Mouse (Mus musculus) adrenal gland, postnatal 25 days (tissue): ENCODE data around the gene Hmgcs1. TPM values are rescaled to one million over a fixed set of nuclear protein-coding genes. Genes with fewer than 3 reads are reported as not detected.
"Not testable (repeated sequence)": the region's sequence is repeated elsewhere in the genome, so short reads cannot be mapped to it uniquely, and the experiment has no call there.

Source experiments
- DNase-seq: peaks from one replicate; pipeline ENCODE4 v3.0.0; 2021; ENCODE audit warnings: mixed read lengths
- long read RNA-seq: library from polyadenylated mRNA; stranded (forward); transcript quantifications from one replicate; pipeline ENCODE4 v2.0.0, GENCODE M21; 2021
- total RNA-seq: library from RNA; stranded (reverse); gene quantifications from 2 replicates; pipeline ENCODE4 v1.2.3, GENCODE M21; 2021

Hmgcs1 gene
- total RNA-seq: 548 and 767 TPM in 2 replicates
- long read RNA-seq, transcript Hmgcs1-201 (10 exons, 3,245 nt): major isoform, 420 of 763 reads
- long read RNA-seq, transcript Hmgcs1-202 (11 exons, 3,464 nt): minor isoform, 244 of 763 reads
- long read RNA-seq, partial matches to known transcripts: 45 of 763 reads
- long read RNA-seq, other reads (novel, unspliced or antisense): 54 of 763 reads

GRCm38 (mm10) chr13:119690039-119690728 lies at the start of gene Hmgcs1:
Gene Hmgcs1 (plus strand): TSS chr13:119690379.
- peak; percentile 98 for DNase-seq

GRCm38 (mm10) chr13:119640504-119640903 lies 49.7 kb upstream of the Hmgcs1 start:
- DNase-seq: no peak

- DNase-seq: no peak
Measured at GRCm38 (mm10) chr13:119641145-119641544, 49.0 kb upstream of the Hmgcs1 start.

GRCm38 (mm10) chr13:119644769-119645168 lies 45.4 kb upstream of the Hmgcs1 start:
- no peak for DNase-seq

- DNase-seq: no peak
Measured at GRCm38 (mm10) chr13:119646511-119646910, 43.7 kb upstream of the Hmgcs1 start.

GRCm38 (mm10) chr13:119648891-119649698 lies 41.1 kb upstream of the Hmgcs1 start:
- DNase-seq: no peak

GRCm38 (mm10) chr13:119649699-119650046 lies 40.5 kb upstream of the Hmgcs1 start:
- no peak for DNase-seq

GRCm38 (mm10) chr13:119654734-119655133 lies 35.4 kb upstream of the Hmgcs1 start:
- DNase-seq: no peak

- no peak for DNase-seq
Measured at GRCm38 (mm10) chr13:119656246-119656645, 33.9 kb upstream of the Hmgcs1 start.

GRCm38 (mm10) chr13:119656846-119657416 lies 33.2 kb upstream of the Hmgcs1 start:
- DNase-seq: no peak

- DNase-seq: peak; percentile 15
Measured at GRCm38 (mm10) chr13:119661420-119661819, 28.8 kb upstream of the Hmgcs1 start.

GRCm38 (mm10) chr13:119678794-119679193 lies 11.4 kb upstream of the Hmgcs1 start:
- DNase-seq: no peak

GRCm38 (mm10) chr13:119679721-119680120 lies 10.5 kb upstream of the Hmgcs1 start:
- no peak for DNase-seq

- no peak for DNase-seq
Measured at GRCm38 (mm10) chr13:119681161-119681560, 9.0 kb upstream of the Hmgcs1 start.

GRCm38 (mm10) chr13:119684416-119685177 lies 5.6 kb upstream of the Hmgcs1 start:
- DNase-seq: no peak

- DNase-seq: no peak
Measured at GRCm38 (mm10) chr13:119689709-119690038, 505 bp upstream of the Hmgcs1 start.

GRCm38 (mm10) chr13:119690876-119691620 lies 869 bp downstream of the Hmgcs1 start:
- DNase-seq: peak; percentile 46

GRCm38 (mm10) chr13:119691958-119692357 lies 1.8 kb downstream of the Hmgcs1 start:
- DNase-seq: not testable (repeated sequence)

- no peak for DNase-seq
Measured at GRCm38 (mm10) chr13:119695676-119696075, 5.5 kb downstream of the Hmgcs1 start.

- no peak for DNase-seq
Measured at GRCm38 (mm10) chr13:119696496-119696895, 6.3 kb downstream of the Hmgcs1 start.

GRCm38 (mm10) chr13:119698436-119698835 lies 8.3 kb downstream of the Hmgcs1 start:
- DNase-seq: no peak
